Mouse (Mus musculus): ENCODE data around the gene Pmvk. TPM values are rescaled to one million over a fixed set of nuclear protein-coding genes. Genes with fewer than 3 reads are reported as not detected.

Gene Pmvk
- polyA plus RNA-seq, 1 experiment from 2014 or later = 80.2 TPM

GRCm38 (mm10) chr3:89490790-89491189 is 36.4 kb downstream of the Pmvk start:
- Histone ChIP-seq H3K9me3 (no peaks in the 10 kb centered on the region), H3K36me3 (no peaks in the 10 kb centered on the region), H3K4me2 (replicated peaks) (no peak overlapping the region), H3K4me3 (no peak overlapping the region), H3K9ac (replicated peaks) (no peak overlapping the region), H3K27me3 (no peaks in the 10 kb centered on the region), H3K4me1 (no peaks in the 10 kb centered on the region), H3K27ac (replicated peaks) (no peak overlapping the region)
- no peak for ATAC-seq (replicated peaks)
- WGBS = 90% methylated on average over 3 of the region's 3 CpGs

- Histone ChIP-seq H3K9ac (replicated peaks) (no peak overlapping the region), H3K4me1 (no peaks in the 10 kb centered on the region), H3K27me3 (no peaks in the 10 kb centered on the region), H3K27ac (replicated peaks) (no peak overlapping the region), H3K36me3 (no peaks in the 10 kb centered on the region), H3K4me3 (no peak overlapping the region), H3K4me2 (replicated peaks) (no peak overlapping the region), H3K9me3 (no peaks in the 10 kb centered on the region)
- WGBS = 89% methylated on average over 5 of the region's 5 CpGs
- ATAC-seq (replicated peaks) = no peak
Observed at GRCm38 (mm10) chr3:89491559-89491958, 37.2 kb downstream of the Pmvk start.

- ATAC-seq (replicated peaks) = no peak
- no peak overlapping the region for H3K27ac ChIP-seq (replicated peaks)
- no peak overlapping the region for H3K4me3 ChIP-seq
- H3K4me1 ChIP-seq = no peaks in the 10 kb centered on the region
- H3K9me3 ChIP-seq = no peaks in the 10 kb centered on the region
- H3K9ac ChIP-seq (replicated peaks) = no peak overlapping the region
- WGBS = 55% methylated on average over 8 of the region's 8 CpGs
- no peak overlapping the region for H3K4me2 ChIP-seq (replicated peaks)
- no peaks in the 10 kb centered on the region for H3K27me3 ChIP-seq
- no peaks in the 10 kb centered on the region for H3K36me3 ChIP-seq
Observed at GRCm38 (mm10) chr3:89492701-89493151, 38.4 kb downstream of the Pmvk start.

- no peaks in the 10 kb centered on the region for H3K36me3 ChIP-seq
- H3K9ac ChIP-seq (replicated peaks) = no peak overlapping the region
- H3K27ac ChIP-seq (replicated peaks) = no peak overlapping the region
- no peak overlapping the region for H3K4me3 ChIP-seq
- ATAC-seq (replicated peaks) = no peak
- H3K27me3 ChIP-seq = no peaks in the 10 kb centered on the region
- WGBS = 91% methylated on average over 5 of the region's 5 CpGs
- H3K4me2 ChIP-seq (replicated peaks) = no peak overlapping the region
- H3K9me3 ChIP-seq = no peaks in the 10 kb centered on the region
- H3K4me1 ChIP-seq = no peaks in the 10 kb centered on the region
Observed at GRCm38 (mm10) chr3:89494630-89495029, 40.3 kb downstream of the Pmvk start.

GRCm38 (mm10) chr3:89496366-89496765 is 42.0 kb downstream of the Pmvk start:
- Histone ChIP-seq H3K27ac (replicated peaks) (no peak overlapping the region), H3K4me1 (no peaks in the 10 kb centered on the region), H3K4me3 (no peak overlapping the region), H3K27me3 (no peaks in the 10 kb centered on the region), H3K9me3 (no peaks in the 10 kb centered on the region), H3K4me2 (replicated peaks) (no peak overlapping the region), H3K36me3 (no peaks in the 10 kb centered on the region), H3K9ac (replicated peaks) (no peak overlapping the region)
- no peak for ATAC-seq (replicated peaks)
- 78% methylated on average over 3 of the region's 3 CpGs for WGBS

GRCm38 (mm10) chr3:89499696-89500095 is 45.4 kb downstream of the Pmvk start:
- no peaks in the 10 kb centered on the region for H3K4me1 ChIP-seq
- H3K9me3 ChIP-seq = no peaks in the 10 kb centered on the region
- ATAC-seq (replicated peaks) = no peak
- H3K36me3 ChIP-seq = no peaks in the 10 kb centered on the region
- WGBS = 39% methylated on average over 7 of the region's 7 CpGs
- H3K27me3 ChIP-seq = no peaks in the 10 kb centered on the region
- H3K9ac ChIP-seq (replicated peaks) = no peak overlapping the region
- H3K4me3 ChIP-seq = no peak overlapping the region
- H3K27ac ChIP-seq (replicated peaks) = no peak overlapping the region
- H3K4me2 ChIP-seq (replicated peaks) = no peak overlapping the region

- H3K9ac ChIP-seq (replicated peaks) = no peak overlapping the region
- no peaks in the 10 kb centered on the region for H3K4me1 ChIP-seq
- H3K27ac ChIP-seq (replicated peaks) = no peak overlapping the region
- no peaks in the 10 kb centered on the region for H3K27me3 ChIP-seq
- no peak overlapping the region for H3K4me2 ChIP-seq (replicated peaks)
- no peaks in the 10 kb centered on the region for H3K36me3 ChIP-seq
- no peaks in the 10 kb centered on the region for H3K9me3 ChIP-seq
- no peak overlapping the region for H3K4me3 ChIP-seq
- ATAC-seq (replicated peaks) = no peak
Observed at GRCm38 (mm10) chr3:89501486-89501885, 47.1 kb downstream of the Pmvk start.

- WGBS = 84% methylated on average over 7 of the region's 7 CpGs
- H3K27ac ChIP-seq (replicated peaks) = no peak overlapping the region
- no peak overlapping the region for H3K9ac ChIP-seq (replicated peaks)
- no peaks in the 10 kb centered on the region for H3K9me3 ChIP-seq
- no peak for ATAC-seq (replicated peaks)
- H3K36me3 ChIP-seq = no peaks in the 10 kb centered on the region
- no peaks in the 10 kb centered on the region for H3K4me1 ChIP-seq
- H3K4me2 ChIP-seq (replicated peaks) = no peak overlapping the region
- no peaks in the 10 kb centered on the region for H3K27me3 ChIP-seq
- H3K4me3 ChIP-seq = no peak overlapping the region
Observed at GRCm38 (mm10) chr3:89502551-89502950, 48.2 kb downstream of the Pmvk start.

GRCm38 (mm10) chr3:89508041-89508440 is 53.7 kb downstream of the Pmvk start:
- H3K27ac ChIP-seq (replicated peaks) = no peak overlapping the region
- H3K9ac ChIP-seq (replicated peaks) = no peak overlapping the region
- no peaks in the 10 kb centered on the region for H3K9me3 ChIP-seq
- H3K4me1 ChIP-seq = peaks cover 10% of the 10 kb centered on the region; the same call in 1 of the 2 replicates
- WGBS = 28% methylated on average over 9 of the region's 9 CpGs
- ATAC-seq (replicated peaks) = no peak
- no peaks in the 10 kb centered on the region for H3K27me3 ChIP-seq
- no peak overlapping the region for H3K4me3 ChIP-seq
- H3K4me2 ChIP-seq (replicated peaks) = no peak overlapping the region
- no peaks in the 10 kb centered on the region for H3K36me3 ChIP-seq

GRCm38 (mm10) chr3:89510979-89511378 is 56.6 kb downstream of the Pmvk start:
- Histone ChIP-seq H3K27me3 (no peaks in the 10 kb centered on the region), H3K4me1 (peaks cover 10% of the 10 kb centered on the region; the same call in 1 of the 2 replicates), H3K4me2 (replicated peaks) (peak overlapping the region; percentile 21), H3K9me3 (no peaks in the 10 kb centered on the region), H3K4me3 (0 out of 2 replicates have a peak overlapping the region, but pooled peaks have one; percentile 2), H3K9ac (replicated peaks) (peak overlapping the region; percentile 20; the same call in 1 of the 2 replicates), H3K27ac (replicated peaks) (peak overlapping the region; percentile 25; the same call in 1 of the 2 replicates), H3K36me3 (no peaks in the 10 kb centered on the region)
- WGBS = 21% methylated on average over 4 of the region's 4 CpGs
- ATAC-seq (replicated peaks) = peak; percentile 75

GRCm38 (mm10) chr3:89511400-89511799 is 57.1 kb downstream of the Pmvk start:
- no peaks in the 10 kb centered on the region for H3K9me3 ChIP-seq
- no peaks in the 10 kb centered on the region for H3K27me3 ChIP-seq
- ATAC-seq (replicated peaks) = peak; percentile 66
- peak overlapping the region; percentile 2; the same call in 1 of the 2 replicates for H3K4me3 ChIP-seq
- peak overlapping the region; percentile 21 for H3K4me2 ChIP-seq (replicated peaks)
- peaks cover 10% of the 10 kb centered on the region; the same call in 1 of the 2 replicates for H3K4me1 ChIP-seq
- H3K9ac ChIP-seq (replicated peaks) = peak overlapping the region; percentile 20; the same call in 1 of the 2 replicates
- no peaks in the 10 kb centered on the region for H3K36me3 ChIP-seq
- WGBS = 9% methylated on average over 15 of the region's 15 CpGs
- H3K27ac ChIP-seq (replicated peaks) = peak overlapping the region; percentile 25; the same call in 1 of the 2 replicates

- Histone ChIP-seq H3K4me1 (peaks cover 10% of the 10 kb centered on the region; the same call in 1 of the 2 replicates), H3K36me3 (no peaks in the 10 kb centered on the region), H3K4me2 (replicated peaks) (no peak overlapping the region), H3K27ac (replicated peaks) (no peak overlapping the region), H3K9me3 (no peaks in the 10 kb centered on the region), H3K27me3 (no peaks in the 10 kb centered on the region), H3K4me3 (no peak overlapping the region), H3K9ac (replicated peaks) (no peak overlapping the region)
- WGBS = 91% methylated on average over 2 of the region's 2 CpGs
- ATAC-seq (replicated peaks) = no peak
Observed at GRCm38 (mm10) chr3:89512225-89512624, 57.9 kb downstream of the Pmvk start.

GRCm38 (mm10) chr3:89515444-89515843 is 61.1 kb downstream of the Pmvk start:
- H3K4me1 ChIP-seq = peaks cover 18% of the 10 kb centered on the region
- no peaks in the 10 kb centered on the region for H3K36me3 ChIP-seq
- no peaks in the 10 kb centered on the region for H3K27me3 ChIP-seq
- 78% methylated on average over 11 of the region's 11 CpGs for WGBS
- H3K9me3 ChIP-seq = no peaks in the 10 kb centered on the region
- no peak for ATAC-seq (replicated peaks)
- H3K4me3 ChIP-seq = no peak overlapping the region
- H3K9ac ChIP-seq (replicated peaks) = no peak overlapping the region
- no peak overlapping the region for H3K4me2 ChIP-seq (replicated peaks)
- no peak overlapping the region for H3K27ac ChIP-seq (replicated peaks)
